Mouse (Mus musculus): ENCODE results near the gene Tbc1d10c.

DNA sequence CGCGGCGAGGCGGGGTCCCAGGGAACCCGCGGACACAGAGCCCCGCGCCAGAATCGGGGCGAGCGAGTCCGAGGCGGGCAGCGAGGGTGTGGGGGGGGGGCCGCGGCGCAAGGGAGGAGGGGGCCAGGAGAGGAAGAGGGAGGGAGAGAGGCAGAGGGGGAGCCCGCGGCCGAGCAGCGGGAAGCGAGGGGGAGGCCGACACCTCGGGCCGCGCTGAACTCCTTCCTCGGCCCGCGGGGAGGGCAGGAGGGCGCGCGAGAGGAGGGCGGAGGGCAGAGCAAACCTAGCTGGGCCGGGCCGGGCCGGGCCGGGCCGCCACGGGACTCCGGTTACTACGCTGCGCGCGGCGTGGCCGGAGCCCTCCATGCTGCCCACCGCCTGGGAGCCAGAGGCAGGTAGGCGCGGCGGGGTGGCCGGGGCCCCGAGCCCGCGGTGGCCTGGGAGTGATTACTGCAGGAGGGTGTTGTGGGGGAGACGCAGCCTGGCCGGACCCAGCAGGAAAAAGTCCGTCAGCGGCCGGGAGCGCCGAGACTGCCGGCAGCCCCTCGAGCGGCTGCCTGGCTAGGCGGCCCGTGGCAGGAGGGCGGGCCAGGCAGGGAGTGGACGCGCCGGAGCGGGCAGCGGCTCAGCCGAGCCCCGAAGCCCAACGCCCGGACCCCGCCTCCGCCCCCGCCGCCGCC, 23.8 kb upstream of the Tbc1d10c start:
- TF ChIP-seq CTCF (conservative IDR thresholded peaks at IDR 0.05; ENCODE audit: low read length): no peak
- TF ChIP-seq NANOG (IDR thresholded peaks at IDR 0.05; ENCODE audit: borderline replicate concordance, low read length): no peak
- TF ChIP-seq POU5F1 (IDR thresholded peaks at IDR 0.05; ENCODE audit: borderline replicate concordance, low read length): no peak
